Mouse (Mus musculus) kidney, embryonic 15.5 days (tissue): ENCODE measurements around the gene Eef1a1. TPM values are rescaled to one million over a fixed set of nuclear protein-coding genes. Genes with fewer than 3 reads are reported as not detected.
"Not testable (repeated sequence)": the region's sequence is repeated elsewhere in the genome, so short reads cannot be mapped to it uniquely, and the experiment has no call there.

Experiments
- ATAC-seq: fragments of 200-750 bp; cut with Nextera tagmentation; replicated peaks from 2 replicates; pipeline ENCODE4 v1.8.0; 2017; ENCODE audit warnings: moderate TSS enrichment; ENCODE audit not compliant: low FRiP score
- H3K27ac ChIP-seq: fragments of 300-500 bp; sonication (generic); 2 replicates; pipeline ENCODE4 v1.5.1; 2015; ENCODE audit warnings: mild to moderate bottlenecking, inconsistent platforms
- H3K27me3 ChIP-seq: fragments of 300-500 bp; sonication (generic); 2 replicates; pipeline ENCODE4 v1.6.1; 2015; ENCODE audit warnings: inconsistent platforms
- H3K36me3 ChIP-seq: fragments of 300-500 bp; sonication (generic); 2 replicates; pipeline ENCODE4 v1.6.1; 2015; ENCODE audit warnings: inconsistent platforms
- H3K4me1 ChIP-seq: fragments of 300-500 bp; sonication (generic); 2 replicates; pipeline ENCODE4 v1.6.1; 2015; ENCODE audit warnings: inconsistent platforms
- H3K4me2 ChIP-seq: fragments of 300-500 bp; sonication (generic); 2 replicates; pipeline ENCODE4 v1.6.1; 2015; ENCODE audit warnings: moderate library complexity, mild to moderate bottlenecking, inconsistent platforms
- H3K4me3 ChIP-seq: fragments of 300-500 bp; sonication (generic); replicated peaks from 2 replicates; pipeline ENCODE4 v1.5.1; 2015; ENCODE audit warnings: mild to moderate bottlenecking, inconsistent platforms
- H3K9ac ChIP-seq: fragments of 300-500 bp; sonication (generic); 2 replicates; pipeline ENCODE4 v1.6.1; 2015; ENCODE audit warnings: mild to moderate bottlenecking, inconsistent platforms
- H3K9me3 ChIP-seq: fragments of 300-500 bp; sonication (generic); replicated peaks from 2 replicates; pipeline ENCODE4 v1.6.1; 2016; ENCODE audit warnings: inconsistent platforms
- WGBS: fragments of 180-500 bp; shearing (Covaris S2); methylation state at CpG from one replicate; pipeline ENCODE4 v1.1.7; 2015; ENCODE audit warnings: mixed read lengths; 5-methylcytosine and 5-hydroxymethylcytosine counted together
- polyA plus RNA-seq: library from polyadenylated mRNA; unstranded; fragments of >200 nt; fragmentation: Nextera tagmentation; extraction: Ambion mirVana; gene quantifications from 2 replicates; pipeline ENCODE4 v1.2.1, GENCODE M21; 2015

Eef1a1 gene
- polyA plus RNA-seq, 1 experiment from 2014 or later: 4,779 TPM

DNA sequence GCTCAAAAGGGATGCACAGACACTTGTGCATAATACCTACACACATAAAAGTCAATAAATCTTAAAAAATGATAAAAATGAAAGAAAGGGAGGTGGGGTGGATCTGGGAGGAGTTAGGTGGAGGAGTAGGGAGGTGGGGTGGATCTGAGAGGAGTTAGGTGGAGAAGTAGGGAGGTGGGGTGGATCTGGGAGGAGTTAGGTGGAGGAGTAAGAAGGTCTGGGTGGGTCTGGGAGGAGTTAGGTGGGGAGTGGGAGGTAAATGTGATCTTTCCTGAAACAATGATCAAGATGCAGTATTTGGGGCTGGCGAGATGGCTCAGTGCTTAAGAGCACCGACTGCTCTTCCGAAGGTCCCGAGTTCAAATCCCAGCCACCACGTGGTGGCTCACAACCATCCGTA, 16.3 kb upstream of the Eef1a1 start:
- Histone ChIP-seq H3K4me3 (no peak overlapping the region), H3K27me3 (no peaks in the 10 kb centered on the region), H3K9me3 (no peaks in the 10 kb centered on the region), H3K27ac (no peak overlapping the region), H3K9ac (no peak overlapping the region), H3K4me1 (peaks cover 22% of the 10 kb centered on the region), H3K36me3 (no peaks in the 10 kb centered on the region), H3K4me2 (no peak overlapping the region)
- no peak for ATAC-seq
- 84% methylated on average over 6 of the region's 6 CpGs for WGBS

DNA sequence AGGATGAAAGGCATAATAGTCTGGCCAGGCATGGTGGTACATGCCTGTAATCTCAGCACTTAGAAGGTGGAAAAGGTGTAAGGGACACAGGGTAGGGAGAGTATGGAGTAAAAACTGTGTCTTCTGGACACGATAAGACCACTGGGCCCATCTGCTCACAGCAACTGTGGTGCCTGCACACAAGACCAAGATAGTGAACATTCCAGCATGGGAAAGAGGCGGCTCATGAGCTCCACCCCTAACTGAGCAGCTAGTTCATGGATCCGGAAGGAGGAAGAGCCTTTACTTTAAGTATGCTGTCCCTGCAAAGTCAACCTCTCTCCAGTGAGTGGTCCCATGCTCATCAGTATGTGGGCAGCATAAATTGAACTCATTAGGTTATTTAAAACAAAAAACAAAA, 15.7 kb upstream of the Eef1a1 start:
- no peaks in the 10 kb centered on the region for H3K9me3 ChIP-seq
- H3K36me3 ChIP-seq: no peaks in the 10 kb centered on the region
- H3K4me1 ChIP-seq: peaks cover 22% of the 10 kb centered on the region
- no peak overlapping the region for H3K27ac ChIP-seq
- no peaks in the 10 kb centered on the region for H3K27me3 ChIP-seq
- WGBS: 75% methylated on average over 3 of the region's 3 CpGs
- ATAC-seq: no peak
- H3K4me2 ChIP-seq: no peak overlapping the region
- no peak overlapping the region for H3K4me3 ChIP-seq
- H3K9ac ChIP-seq: no peak overlapping the region

DNA sequence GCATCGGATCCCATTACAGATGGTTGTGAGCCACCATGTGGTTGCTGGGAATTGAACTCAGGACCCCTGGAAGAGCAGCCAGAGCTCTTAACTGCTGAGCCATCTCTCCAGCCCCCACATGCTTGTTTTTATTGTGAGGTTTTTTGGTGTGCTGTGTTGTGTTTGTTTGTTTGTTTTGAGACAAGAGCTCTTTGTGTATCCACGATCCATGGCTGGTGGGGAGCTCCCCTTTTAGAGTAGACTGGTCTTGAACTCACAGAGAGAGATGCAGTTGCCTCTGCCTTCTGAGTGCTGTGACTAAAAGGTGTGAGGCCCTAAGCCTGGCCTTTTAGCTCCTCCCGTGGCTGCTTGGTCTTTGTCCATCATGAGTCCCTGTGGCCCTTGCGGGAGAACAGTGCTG, 15.2 kb upstream of the Eef1a1 start:
- Histone ChIP-seq H3K9ac (no peak overlapping the region), H3K4me3 (no peak overlapping the region), H3K4me2 (no peak overlapping the region), H3K4me1 (peaks cover 22% of the 10 kb centered on the region), H3K36me3 (no peaks in the 10 kb centered on the region), H3K9me3 (no peaks in the 10 kb centered on the region), H3K27ac (no peak overlapping the region), H3K27me3 (no peaks in the 10 kb centered on the region)
- 78% methylated on average over 4 of the region's 4 CpGs for WGBS
- no peak for ATAC-seq

DNA sequence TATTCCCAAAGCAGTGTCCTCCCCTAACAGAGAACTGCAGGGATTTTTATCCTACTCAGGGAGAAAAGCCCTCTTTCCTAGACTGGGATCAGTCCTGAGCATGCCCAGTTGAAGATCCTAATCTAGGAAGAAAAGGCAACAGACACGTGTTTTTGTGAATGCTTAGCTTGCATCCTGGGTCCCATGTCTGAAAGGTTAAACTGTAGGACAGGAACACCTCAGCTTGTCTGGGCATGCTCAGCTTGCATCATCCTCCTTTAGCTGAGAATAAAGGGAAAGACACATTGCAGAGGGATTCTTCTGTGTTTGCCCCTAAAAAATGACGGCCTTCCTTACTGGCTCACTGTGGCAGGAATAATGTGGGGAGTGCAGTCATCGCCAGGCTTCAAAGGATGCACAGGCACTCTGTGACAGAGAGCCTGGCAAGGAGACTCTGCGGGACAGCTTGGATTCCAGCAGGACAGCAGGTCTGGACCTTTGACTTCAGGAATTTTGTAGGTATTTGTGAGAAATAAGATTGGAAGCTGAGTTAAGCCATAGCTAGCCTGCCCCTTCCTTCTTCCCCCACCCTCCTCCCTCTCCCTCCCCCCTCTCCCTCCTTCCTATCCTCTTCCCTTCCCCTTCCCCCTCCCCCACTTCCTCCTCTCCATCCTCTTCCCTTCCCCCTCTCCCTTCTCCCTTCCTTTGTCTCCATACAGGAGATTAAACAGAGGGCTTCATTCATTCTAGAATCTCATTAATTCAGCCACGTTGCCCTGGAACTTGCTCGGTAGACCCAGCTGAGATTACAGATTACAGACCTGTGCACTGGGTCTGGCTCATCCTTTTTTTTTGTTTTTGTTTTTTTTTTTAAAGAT, 14.5 kb upstream of the Eef1a1 start:
- H3K27ac ChIP-seq: peak overlapping the region; percentile 38; the same call in 1 of the 2 replicates
- H3K36me3 ChIP-seq: no peaks in the 10 kb centered on the region
- peak; percentile 35; the same call in 1 of the 2 replicates for ATAC-seq
- H3K4me1 ChIP-seq: peaks cover 22% of the 10 kb centered on the region
- H3K9me3 ChIP-seq: no peaks in the 10 kb centered on the region
- H3K4me3 ChIP-seq: no peak overlapping the region
- no peak overlapping the region; the same call in 1 of the 2 replicates for H3K9ac ChIP-seq
- WGBS: 18% methylated on average over 6 of the region's 6 CpGs
- H3K4me2 ChIP-seq: no peak overlapping the region
- H3K27me3 ChIP-seq: no peaks in the 10 kb centered on the region

DNA sequence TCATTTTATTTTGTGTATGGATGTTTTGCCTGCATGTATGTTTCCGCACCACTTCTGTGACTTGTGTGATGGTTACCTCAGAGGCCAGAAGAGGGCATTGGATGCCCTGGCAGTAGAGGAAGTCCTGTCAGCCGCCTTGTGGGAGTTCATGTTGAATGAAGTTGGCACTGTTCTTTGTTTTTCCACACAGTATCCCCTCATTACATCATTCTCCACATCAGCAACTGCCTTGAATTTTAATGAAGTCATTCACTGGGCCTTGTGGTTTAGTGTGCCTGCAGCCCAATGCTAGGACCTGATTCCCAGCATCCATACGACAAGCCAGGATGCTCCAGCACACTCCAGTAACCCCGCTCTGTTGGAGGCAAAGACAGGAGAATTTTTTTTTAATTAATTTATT, 12.3 kb upstream of the Eef1a1 start:
- Histone ChIP-seq H3K4me3 (no peak overlapping the region), H3K9me3 (no peaks in the 10 kb centered on the region), H3K36me3 (no peaks in the 10 kb centered on the region), H3K27me3 (no peaks in the 10 kb centered on the region), H3K9ac (no peak overlapping the region), H3K27ac (no peak overlapping the region), H3K4me1 (peaks cover 19% of the 10 kb centered on the region), H3K4me2 (no peak overlapping the region)
- no peak for ATAC-seq
- 79% methylated on average over 4 of the region's 4 CpGs for WGBS

DNA sequence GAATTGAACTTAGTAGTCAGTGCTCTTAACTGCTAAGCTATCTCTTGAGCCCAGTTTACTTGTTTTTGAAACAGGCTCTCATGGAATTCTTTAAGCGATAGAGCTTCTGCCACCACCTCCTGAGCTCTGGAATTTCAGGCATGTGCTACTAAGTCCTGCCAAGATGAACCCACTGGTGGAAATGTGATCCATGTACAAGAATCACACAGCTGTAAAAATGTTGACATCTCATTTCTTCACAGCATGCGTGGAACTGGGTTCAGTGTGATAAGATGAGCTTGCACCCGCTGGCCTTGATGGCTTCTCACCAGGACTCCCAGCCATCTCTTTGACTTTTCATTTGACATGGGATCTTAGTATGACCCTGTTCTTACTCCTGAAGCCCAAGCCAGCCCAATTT, 11.4 kb upstream of the Eef1a1 start:
- Histone ChIP-seq H3K9ac (no peak overlapping the region), H3K4me2 (no peak overlapping the region), H3K36me3 (no peaks in the 10 kb centered on the region), H3K27ac (no peak overlapping the region), H3K9me3 (no peaks in the 10 kb centered on the region), H3K4me3 (no peak overlapping the region), H3K27me3 (no peaks in the 10 kb centered on the region), H3K4me1 (peaks cover 13% of the 10 kb centered on the region)
- 58% methylated on average over 3 of the region's 3 CpGs for WGBS
- ATAC-seq: no peak

DNA sequence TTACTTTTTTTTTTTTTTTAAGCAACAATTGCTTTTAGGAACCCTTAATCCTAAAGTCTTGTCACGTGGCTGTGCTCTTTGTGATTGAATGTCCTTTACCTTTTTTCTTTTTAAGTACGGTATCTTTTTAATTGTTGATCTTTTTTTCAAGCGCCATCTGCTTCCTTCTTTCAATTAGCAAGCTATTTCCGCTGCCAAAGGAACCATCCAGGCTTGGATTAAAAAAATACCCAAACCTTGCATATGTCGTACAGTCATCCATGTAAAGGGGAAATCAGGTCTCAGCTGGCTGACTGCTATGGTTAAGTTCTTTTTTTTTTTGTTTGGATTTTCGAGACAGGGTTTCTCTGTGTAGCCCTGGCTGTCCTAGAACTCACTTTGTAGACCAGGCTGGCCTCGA, 4.2 kb upstream of the Eef1a1 start:
- WGBS: 78% methylated on average over 7 of the region's 7 CpGs
- no peak overlapping the region for H3K4me3 ChIP-seq
- H3K9me3 ChIP-seq: no peaks in the 10 kb centered on the region
- no peak overlapping the region for H3K27ac ChIP-seq
- H3K36me3 ChIP-seq: no peaks in the 10 kb centered on the region
- no peaks in the 10 kb centered on the region for H3K4me1 ChIP-seq
- no peak overlapping the region for H3K4me2 ChIP-seq
- H3K27me3 ChIP-seq: no peaks in the 10 kb centered on the region
- H3K9ac ChIP-seq: no peak overlapping the region
- no peak for ATAC-seq

DNA sequence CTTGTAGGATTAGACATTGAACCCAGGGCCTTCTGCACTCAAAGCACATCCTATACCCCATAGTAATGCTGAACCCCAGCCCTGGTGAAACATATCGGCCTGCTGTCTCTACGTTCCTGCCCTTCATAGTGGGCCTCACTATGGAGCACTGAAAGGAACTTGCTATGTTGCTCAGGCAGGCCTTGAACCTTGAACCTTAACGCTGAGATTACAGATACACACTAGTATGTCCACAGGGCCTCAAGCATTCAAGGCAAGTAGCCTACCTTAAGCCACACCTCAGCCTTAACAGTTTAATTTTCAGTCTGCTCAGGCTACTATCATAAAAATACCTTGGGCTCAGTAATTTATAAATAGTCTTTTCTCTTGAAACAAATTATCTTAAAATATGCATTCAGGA, 3.3 kb upstream of the Eef1a1 start:
- no peaks in the 10 kb centered on the region for H3K36me3 ChIP-seq
- no peak overlapping the region for H3K9ac ChIP-seq
- no peaks in the 10 kb centered on the region for H3K27me3 ChIP-seq
- no peak overlapping the region for H3K4me2 ChIP-seq
- ATAC-seq: no peak
- no peak overlapping the region for H3K27ac ChIP-seq
- no peaks in the 10 kb centered on the region for H3K9me3 ChIP-seq
- H3K4me1 ChIP-seq: no peaks in the 10 kb centered on the region
- 93% methylated on average over 3 of the region's 3 CpGs for WGBS
- H3K4me3 ChIP-seq: no peak overlapping the region

DNA sequence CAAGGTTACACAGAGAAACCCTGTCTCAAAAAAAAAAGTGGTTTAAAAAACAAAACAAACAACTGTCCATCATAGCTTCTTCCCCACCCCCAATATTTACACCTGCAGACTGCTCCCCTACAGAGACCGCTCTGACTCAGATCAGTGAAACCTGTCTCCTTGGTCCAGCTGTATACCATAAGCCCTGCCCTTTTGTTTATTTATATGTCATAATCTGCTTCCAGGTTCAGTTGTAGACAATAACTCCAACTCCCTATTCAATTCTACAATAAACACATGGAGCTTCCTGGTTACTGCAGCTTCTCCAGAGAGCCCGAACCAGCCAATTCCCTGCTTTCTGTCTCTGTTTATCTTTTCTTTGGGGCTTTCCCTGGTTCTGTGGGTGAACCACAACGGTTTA, 2.2 kb upstream of the Eef1a1 start:
- Histone ChIP-seq H3K9ac (no peak overlapping the region), H3K27ac (no peak overlapping the region), H3K4me1 (no peaks in the 10 kb centered on the region), H3K36me3 (no peaks in the 10 kb centered on the region), H3K4me2 (no peak overlapping the region), H3K4me3 (no peak overlapping the region), H3K9me3 (no peaks in the 10 kb centered on the region), H3K27me3 (no peaks in the 10 kb centered on the region)
- 85% methylated on average over 3 of the region's 3 CpGs for WGBS
- no peak for ATAC-seq

DNA sequence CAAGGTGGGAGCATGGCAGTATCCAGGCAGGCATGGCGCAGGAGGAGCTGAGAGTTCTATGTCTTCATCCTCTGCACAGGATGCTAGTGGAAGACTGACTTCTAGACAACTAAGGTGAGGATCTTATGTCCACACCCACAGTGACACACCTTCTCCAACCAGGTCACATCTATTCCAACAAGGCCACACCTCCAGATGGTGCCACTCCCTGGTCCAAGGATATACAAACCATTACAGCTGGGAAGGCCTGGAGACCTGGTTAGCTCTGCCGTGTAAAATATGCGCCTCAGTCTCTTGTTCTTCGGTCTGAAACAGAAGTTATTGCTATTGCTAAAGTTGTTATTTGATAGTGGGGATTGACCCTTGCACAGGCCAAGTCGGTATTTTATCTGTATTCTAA, 930 bp downstream of the Eef1a1 start:
- H3K9ac ChIP-seq, H3K36me3 ChIP-seq, H3K4me3 ChIP-seq, H3K4me2 ChIP-seq, H3K27me3 ChIP-seq, H3K4me1 ChIP-seq, ATAC-seq, H3K9me3 ChIP-seq, H3K27ac ChIP-seq: not testable (repeated sequence)
- WGBS: 96% methylated on average over 5 of the region's 5 CpGs

DNA sequence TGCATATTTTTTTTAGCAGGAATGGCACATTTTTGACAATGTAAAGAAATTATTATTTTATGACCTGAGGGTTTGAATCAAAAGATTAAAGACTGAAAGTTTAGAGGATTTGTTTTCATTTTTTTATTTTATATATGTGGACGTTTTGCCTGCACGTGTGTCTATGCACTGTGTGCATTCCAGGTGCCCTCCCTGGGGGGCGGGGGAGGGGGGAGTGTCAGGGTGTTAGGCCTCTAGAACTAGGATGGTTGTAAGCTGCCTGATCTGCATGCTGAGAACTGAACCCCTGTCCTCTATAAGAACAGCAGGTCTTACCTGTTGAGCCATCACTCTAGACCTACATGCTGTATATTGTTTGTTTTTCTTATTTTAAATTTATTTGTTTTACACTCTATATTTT, 4.3 kb downstream of the Eef1a1 start:
- WGBS: 77% methylated on average over 3 of the region's 3 CpGs

DNA sequence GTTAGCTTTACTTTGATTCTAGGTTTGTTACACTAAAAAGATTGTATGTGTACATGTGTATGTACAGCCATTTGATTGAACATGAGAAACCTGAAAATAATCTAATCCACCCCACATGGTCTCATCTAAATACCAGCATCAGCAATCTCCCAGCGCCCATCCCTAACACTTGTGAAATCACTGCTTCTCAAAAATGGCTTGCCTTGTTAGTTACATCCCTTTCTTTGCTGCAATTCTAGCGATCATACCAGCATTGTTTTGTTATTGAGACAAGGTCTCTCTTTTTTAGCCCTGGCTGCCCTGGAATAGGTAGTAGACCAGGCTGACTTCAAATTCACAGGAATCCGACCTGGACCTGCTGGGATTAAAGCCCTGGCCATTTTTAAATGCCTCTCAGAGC, 6.6 kb downstream of the Eef1a1 start:
- Histone ChIP-seq H3K4me3 (peak overlapping the region; percentile 87), H3K27ac (peak overlapping the region; percentile 99), H3K9ac (peak overlapping the region; percentile 63), H3K36me3 (peaks cover 27% of the 10 kb centered on the region), H3K4me2 (peak overlapping the region; percentile 64), H3K4me1 (peaks cover 11% of the 10 kb centered on the region), H3K27me3 (no peaks in the 10 kb centered on the region), H3K9me3 (no peaks in the 10 kb centered on the region)
- ATAC-seq: no peak
- WGBS: 11% methylated on average over 3 of the region's 3 CpGs

More for the DNA sequence above, 4.3 kb downstream of the Eef1a1 start:
- no peak overlapping the region for H3K4me3 ChIP-seq
- no peak overlapping the region for H3K27ac ChIP-seq
- no peaks in the 10 kb centered on the region for H3K9me3 ChIP-seq
- peaks cover 7% of the 10 kb centered on the region for H3K4me1 ChIP-seq
- peaks cover 7% of the 10 kb centered on the region for H3K36me3 ChIP-seq
- no peak overlapping the region for H3K4me2 ChIP-seq
- ATAC-seq: no peak
- no peaks in the 10 kb centered on the region for H3K27me3 ChIP-seq
- H3K9ac ChIP-seq: no peak overlapping the region
